Mouse (Mus musculus) liver, adult (tissue): ENCODE results near the gene Tank.

Experiments
- GATA4 ChIP-seq: IDR thresholded peaks from 2 replicates; pipeline ENCODE4 v1.6.1; 2014; ENCODE audit warnings: mild to moderate bottlenecking, low read length; ENCODE audit not compliant: insufficient replicate concordance

Tank gene

DNA sequence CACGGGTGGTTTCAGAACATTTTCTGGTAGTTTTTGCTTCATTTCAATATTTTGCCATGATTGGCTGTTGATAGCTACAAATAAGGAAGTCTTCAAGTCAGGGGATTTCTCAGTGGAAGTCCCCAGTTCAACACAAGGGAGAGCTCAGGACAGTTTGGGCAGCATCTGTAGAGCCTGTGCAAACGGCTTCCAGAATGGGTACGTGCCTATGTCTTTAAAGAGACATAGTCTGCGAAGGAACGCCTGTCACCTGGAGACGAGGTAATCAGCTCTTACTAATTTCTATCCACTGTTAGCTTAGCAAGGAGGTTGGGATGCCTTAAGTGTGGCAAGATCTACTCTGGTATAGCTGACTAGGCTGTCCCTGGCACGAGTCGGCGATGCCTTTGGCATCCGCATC, at the start of gene Tank:
Gene Tank, plus strand, starts transcription at position 153 of the 400 bp plus-strand sequence.
- no peak for TF ChIP-seq GATA4

- no peak for TF ChIP-seq GATA4
Observed at GRCm38 (mm10) chr2:61532326-61532725, 46.1 kb upstream of the Tank start.

GRCm38 (mm10) chr2:61533131-61533530, 45.3 kb upstream of the Tank start:
- TF ChIP-seq GATA4 = no peak

DNA sequence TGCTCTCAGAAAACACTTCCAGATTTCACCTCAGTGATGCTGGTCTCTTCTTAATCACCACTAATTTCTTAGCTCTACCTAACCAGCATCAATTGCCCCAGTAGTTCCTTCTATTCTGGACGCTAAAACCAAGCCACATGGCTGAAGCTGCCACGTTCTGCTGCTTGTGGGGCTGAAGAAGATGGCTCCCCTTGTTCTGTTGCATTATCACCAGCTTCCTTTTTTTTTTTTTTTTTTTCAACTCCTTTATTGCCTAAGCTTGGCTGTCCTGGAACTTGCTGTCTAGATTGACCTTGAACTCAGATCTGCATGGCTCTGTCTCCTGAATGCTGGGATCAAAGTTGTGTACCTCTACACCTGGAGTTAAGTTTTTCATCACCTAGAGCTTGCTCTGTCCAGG, 41.5 kb upstream of the Tank start:
- no peak for TF ChIP-seq GATA4

DNA sequence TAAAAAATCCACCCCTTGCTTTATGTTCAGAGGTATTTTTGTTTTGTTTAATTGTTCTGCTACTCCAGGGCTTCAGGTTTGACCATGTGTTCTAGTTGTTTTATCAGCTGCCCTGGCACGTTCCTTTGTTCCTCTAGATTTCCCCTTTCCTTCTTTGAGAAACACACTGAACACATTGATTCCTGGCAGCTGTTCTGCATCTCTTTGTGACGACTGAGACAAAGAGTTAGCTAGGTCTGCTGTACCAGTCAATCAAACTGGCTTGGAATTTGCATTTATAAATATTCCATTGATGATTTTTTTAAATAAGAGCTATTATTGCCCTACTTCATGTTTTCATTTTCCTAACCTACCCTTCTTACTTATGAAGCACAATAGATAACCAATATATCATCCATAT, 39.0 kb upstream of the Tank start:
- TF ChIP-seq GATA4 = no peak

DNA sequence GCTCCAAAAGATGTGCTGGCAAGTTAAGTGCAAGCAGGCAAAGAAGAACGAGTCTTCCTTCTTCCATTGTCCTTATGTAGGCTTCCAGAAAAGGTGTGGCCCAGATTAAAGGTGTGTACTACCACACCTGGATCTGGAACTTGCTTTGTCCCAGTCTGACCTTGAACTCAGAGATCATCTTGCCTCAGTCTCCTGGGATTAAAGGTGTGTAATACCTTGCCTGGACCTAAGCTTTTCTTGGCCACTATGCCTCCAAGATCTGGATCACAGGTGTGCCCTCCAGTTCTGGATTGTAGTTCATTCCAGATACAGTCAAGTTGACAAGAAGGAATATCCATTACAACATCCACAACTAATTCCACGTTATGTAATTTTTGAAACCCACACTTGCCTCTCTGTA, 36.0 kb upstream of the Tank start:
- no peak for TF ChIP-seq GATA4

GRCm38 (mm10) chr2:61545666-61546065, 32.7 kb upstream of the Tank start:
- no peak for TF ChIP-seq GATA4

- no peak for TF ChIP-seq GATA4
Observed at GRCm38 (mm10) chr2:61548021-61548420, 30.4 kb upstream of the Tank start.

GRCm38 (mm10) chr2:61551680-61552079, 26.7 kb upstream of the Tank start:
- TF ChIP-seq GATA4 = no peak

GRCm38 (mm10) chr2:61555367-61555766, 23.0 kb upstream of the Tank start:
- TF ChIP-seq GATA4 = no peak

DNA sequence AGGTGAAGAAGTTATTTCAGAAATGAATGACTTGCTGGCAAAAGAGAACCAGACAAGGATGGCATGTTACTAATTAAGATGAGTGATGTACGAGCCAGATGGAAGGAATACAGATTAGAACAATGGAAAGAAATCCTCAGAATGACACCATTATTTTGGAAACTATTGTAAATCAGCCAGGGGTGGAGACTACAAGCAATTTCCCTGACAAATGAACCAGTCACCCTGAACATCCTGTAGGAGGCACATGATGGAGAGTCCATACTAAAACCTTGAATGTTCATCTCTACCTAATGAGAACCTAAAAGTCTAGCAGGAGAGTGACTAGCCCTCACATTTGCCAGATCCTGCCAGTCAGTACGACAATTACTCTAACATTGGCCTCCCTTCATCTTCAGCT, 22.6 kb upstream of the Tank start:
- TF ChIP-seq GATA4 = no peak

DNA sequence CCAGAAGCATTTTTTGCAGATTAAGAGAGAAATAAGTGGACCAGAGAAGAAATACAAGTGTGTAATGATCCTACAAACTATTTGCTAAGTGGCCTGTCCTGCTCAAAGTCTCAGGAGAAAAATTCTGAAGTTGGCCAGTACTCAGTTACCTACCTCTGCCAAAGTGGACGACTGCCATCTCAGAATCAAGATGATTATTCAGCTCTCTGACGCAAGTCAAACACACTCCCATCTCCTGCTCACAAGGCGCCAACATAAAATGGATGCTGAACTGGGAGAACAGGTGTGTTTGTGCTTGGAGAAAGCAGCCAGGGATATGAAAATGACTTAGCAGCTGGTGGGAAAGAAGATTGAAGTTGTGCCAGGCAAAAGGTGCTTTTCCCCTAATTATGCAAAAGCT, 21.7 kb upstream of the Tank start:
- no peak for TF ChIP-seq GATA4

GRCm38 (mm10) chr2:61557848-61558471, 20.4 kb upstream of the Tank start:
- no peak for TF ChIP-seq GATA4

- TF ChIP-seq GATA4 = no peak
Observed at GRCm38 (mm10) chr2:61561058-61561457, 17.3 kb upstream of the Tank start.

DNA sequence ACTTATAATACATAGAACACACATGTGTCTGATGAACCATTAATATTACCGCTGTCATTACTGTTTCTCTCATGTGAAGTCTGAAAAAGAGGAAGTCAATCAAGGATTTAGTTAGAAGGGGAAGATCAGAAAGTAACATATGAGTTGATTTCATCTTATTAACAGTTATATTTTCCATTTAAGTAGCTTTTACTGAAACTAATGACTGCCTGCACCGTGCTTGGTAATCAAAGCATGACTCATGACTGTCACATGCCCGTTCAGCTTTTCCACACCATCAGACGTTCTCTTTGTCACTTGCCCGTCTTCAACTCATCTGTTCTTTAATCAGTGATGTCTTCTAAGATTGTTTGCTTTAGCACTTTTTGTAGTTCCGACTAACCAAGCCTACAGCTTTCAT, 15.2 kb upstream of the Tank start:
- TF ChIP-seq GATA4 = no peak

DNA sequence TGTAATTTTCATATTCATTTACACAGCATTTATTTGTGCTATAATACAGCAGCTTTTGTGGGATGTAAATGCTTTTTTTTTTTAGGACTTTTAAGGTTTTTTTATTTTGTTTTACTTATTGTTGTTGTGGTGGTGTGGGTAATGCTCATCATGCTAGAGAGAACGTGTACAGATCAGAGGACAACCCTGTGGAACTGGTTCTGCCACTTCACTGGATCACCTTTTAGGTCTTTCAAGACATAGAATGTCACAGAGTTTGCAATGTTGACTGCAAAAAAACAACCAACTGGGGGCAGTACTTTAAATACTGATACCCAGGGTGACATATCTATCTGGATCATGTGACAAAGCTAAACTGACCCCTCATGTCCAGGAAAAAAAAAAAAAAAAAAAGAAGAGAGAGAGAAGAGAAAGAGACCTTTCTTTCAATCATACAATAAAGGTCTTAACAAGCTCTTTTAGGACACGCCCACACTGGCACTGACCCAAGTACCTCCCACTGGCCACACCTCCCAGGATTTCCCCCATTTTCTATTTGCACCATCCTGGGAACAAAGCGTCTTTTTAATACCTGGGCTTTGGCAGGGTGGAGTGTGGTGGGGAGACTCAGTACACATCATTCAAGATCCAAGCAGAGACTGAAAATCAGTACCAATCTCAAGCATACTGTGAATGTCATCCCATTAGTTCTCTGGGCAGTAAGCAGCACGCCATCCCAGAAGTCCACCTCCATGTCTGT, 11.2 kb upstream of the Tank start:
- no peak for TF ChIP-seq GATA4

DNA sequence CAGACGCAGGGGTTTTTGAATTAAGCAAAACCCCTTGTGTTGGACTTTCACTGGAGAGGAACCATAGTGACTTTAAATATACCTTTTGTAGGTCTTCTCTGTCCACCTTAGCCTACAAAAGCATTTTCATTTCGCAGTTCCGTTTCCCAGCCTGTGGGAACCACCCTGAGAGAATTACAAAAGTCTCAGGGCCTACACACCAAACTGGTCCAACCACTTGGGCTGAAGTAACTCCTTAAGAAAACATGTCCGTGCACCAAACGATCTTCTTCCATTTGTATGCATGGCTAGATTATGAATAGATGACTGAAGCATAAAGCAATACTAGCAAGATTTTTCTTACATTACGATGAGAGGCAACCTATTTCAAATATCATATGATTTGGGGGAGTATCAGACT, 9.2 kb upstream of the Tank start:
- no peak for TF ChIP-seq GATA4
